Mouse (Mus musculus): ENCODE results near the gene Olfr9.
"Not testable (repeated sequence)": the region's sequence is repeated elsewhere in the genome, so short reads cannot be mapped to it uniquely, and the experiment has no call there.

Gene Olfr9

GRCm38 (mm10) chr10:129004032-129004920 is 15.0 kb downstream of the Olfr9 start:
- no peak for DNase-seq

GRCm38 (mm10) chr10:129010288-129010841 is 21.1 kb downstream of the Olfr9 start, which contains the start of gene Olfr763:
Gene Olfr763 (plus strand): TSS chr10:129010791.
- no peak for DNase-seq

- DNase-seq: not testable (repeated sequence)
These were observed 22.3 kb downstream of the Olfr9 start for GRCm38 (mm10) chr10:129011511-129011910.

- DNase-seq: no peak
These were observed 25.2 kb downstream of the Olfr9 start for GRCm38 (mm10) chr10:129014477-129014876.

GRCm38 (mm10) chr10:129023319-129023718 is 34.1 kb downstream of the Olfr9 start:
- no peak for DNase-seq

GRCm38 (mm10) chr10:129026018-129026662 is 36.9 kb downstream of the Olfr9 start:
- peak; percentile 22 for DNase-seq

- DNase-seq: no peak
These were observed 39.1 kb downstream of the Olfr9 start for GRCm38 (mm10) chr10:129028343-129028742.

- DNase-seq: no peak
These were observed 50.6 kb downstream of the Olfr9 start, which contains the start of gene Olfr764-ps1 for GRCm38 (mm10) chr10:129039796-129040195. Gene Olfr764-ps1 (minus strand): TSS chr10:129039896.

All from right cerebral cortex, postnatal 25 days (tissue).